Mouse (Mus musculus) liver, adult (tissue): ENCODE data around the gene Tsen2.

Source experiments
- GATA4 ChIP-seq: IDR thresholded peaks from 2 replicates; pipeline ENCODE4 v1.6.1; 2014; ENCODE audit warnings: mild to moderate bottlenecking, low read length; ENCODE audit not compliant: insufficient replicate concordance

Gene Tsen2

GRCm38 (mm10) chr6:115609121-115609520 lies 64.7 kb downstream of the Tsen2 start:
- no peak for TF ChIP-seq GATA4

- no peak for TF ChIP-seq GATA4
Observed at GRCm38 (mm10) chr6:115610301-115610700, 65.8 kb downstream of the Tsen2 start.

GRCm38 (mm10) chr6:115613793-115614192 lies 69.3 kb downstream of the Tsen2 start:
- no peak for TF ChIP-seq GATA4

- no peak for TF ChIP-seq GATA4
Observed at GRCm38 (mm10) chr6:115615983-115616382, 71.5 kb downstream of the Tsen2 start.

GRCm38 (mm10) chr6:115619818-115620217 lies 75.4 kb downstream of the Tsen2 start:
- TF ChIP-seq GATA4, result no peak

GRCm38 (mm10) chr6:115620942-115621341 lies 76.5 kb downstream of the Tsen2 start:
- no peak for TF ChIP-seq GATA4

DNA sequence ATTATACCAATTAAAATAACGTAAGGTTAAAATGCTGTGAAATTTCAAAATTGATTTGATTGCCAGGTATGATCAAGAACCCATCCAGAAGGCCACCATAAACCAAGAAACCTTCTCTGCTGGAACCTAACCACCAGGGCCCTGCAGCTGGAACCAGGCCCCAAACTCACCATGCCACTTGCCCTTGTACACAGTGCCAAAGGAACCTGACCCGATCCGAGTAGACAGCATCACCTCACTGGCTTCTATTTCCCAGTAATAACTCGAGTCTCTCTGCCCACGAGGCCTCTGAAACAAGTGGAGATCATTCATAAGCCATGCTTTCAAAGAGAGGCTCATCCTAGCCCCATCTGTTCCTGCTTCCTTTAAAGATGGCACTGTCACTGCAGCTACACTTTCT lies 81.7 kb downstream of the Tsen2 start:
- TF ChIP-seq GATA4, result no peak
